Mouse (Mus musculus) hindbrain, embryonic 14.5 days (tissue): ENCODE data around the gene Vps26c. TPM values are rescaled to one million over a fixed set of nuclear protein-coding genes. Genes with fewer than 3 reads are reported as not detected.

Experiments
- ATAC-seq: fragments of 200-750 bp; cut with Nextera tagmentation; 2 replicates; pipeline ENCODE4 v1.8.0; 2017; ENCODE audit warnings: moderate number of reproducible peaks, mild to moderate bottlenecking, moderate TSS enrichment, moderate library complexity; ENCODE audit not compliant: low FRiP score
- DNase-seq: peaks from one replicate; pipeline ENCODE4 v3.0.0-alpha.2; 2015; ENCODE audit warnings: low spot score
- H3K27ac ChIP-seq: fragments of 300-500 bp; sonication (generic); 2 replicates; pipeline ENCODE4 v1.5.1; 2014; ENCODE audit warnings: mild to moderate bottlenecking, moderate library complexity
- H3K27me3 ChIP-seq: fragments of 300-500 bp; sonication (generic); 2 replicates; pipeline ENCODE4 v1.6.1; 2014; ENCODE audit warnings: mild to moderate bottlenecking, low read length, mixed read lengths; ENCODE audit not compliant: control insufficient read depth, insufficient read depth
- H3K36me3 ChIP-seq: fragments of 300-500 bp; sonication (generic); replicated peaks from 2 replicates; pipeline ENCODE4 v1.6.1; 2014; ENCODE audit not compliant: control insufficient read depth, insufficient read depth
- H3K4me1 ChIP-seq: fragments of 300-500 bp; sonication (generic); replicated peaks from 2 replicates; pipeline ENCODE4 v1.6.1; 2014; ENCODE audit warnings: antibody characterized with exemption, low read length, mixed read lengths; ENCODE audit not compliant: control insufficient read depth, insufficient read depth
- H3K4me2 ChIP-seq: fragments of 300-500 bp; sonication (generic); replicated peaks from 2 replicates; pipeline ENCODE4 v1.6.1; 2014; ENCODE audit warnings: mild to moderate bottlenecking, moderate library complexity
- H3K4me3 ChIP-seq: fragments of 300-500 bp; sonication (generic); replicated peaks from 2 replicates; pipeline ENCODE4 v1.5.1; 2014; ENCODE audit warnings: mild to moderate bottlenecking, low read length
- H3K9ac ChIP-seq: fragments of 300-500 bp; sonication (generic); 2 replicates; pipeline ENCODE4 v1.6.1; 2014
- H3K9me3 ChIP-seq: fragments of 300-500 bp; sonication (generic); 2 replicates; pipeline ENCODE4 v1.6.1; 2016; ENCODE audit warnings: low read length; ENCODE audit not compliant: control insufficient read depth
- WGBS: fragments of 180-500 bp; shearing (Covaris S2); extraction: QIAGEN DNeasy Blood & Tissue Kit; methylation state at CpG from one replicate; pipeline ENCODE4 v1.1.7; 2014; 5-methylcytosine and 5-hydroxymethylcytosine counted together
- polyA plus RNA-seq: library from polyadenylated mRNA; unstranded; fragments of >200 nt; fragmentation: Nextera tagmentation; extraction: Ambion mirVana; gene quantifications from 2 replicates; pipeline ENCODE4 v1.2.1, GENCODE M21; 2014

Gene Vps26c
- polyA plus RNA-seq, 1 experiment from 2014 or later = 85.4 TPM

DNA sequence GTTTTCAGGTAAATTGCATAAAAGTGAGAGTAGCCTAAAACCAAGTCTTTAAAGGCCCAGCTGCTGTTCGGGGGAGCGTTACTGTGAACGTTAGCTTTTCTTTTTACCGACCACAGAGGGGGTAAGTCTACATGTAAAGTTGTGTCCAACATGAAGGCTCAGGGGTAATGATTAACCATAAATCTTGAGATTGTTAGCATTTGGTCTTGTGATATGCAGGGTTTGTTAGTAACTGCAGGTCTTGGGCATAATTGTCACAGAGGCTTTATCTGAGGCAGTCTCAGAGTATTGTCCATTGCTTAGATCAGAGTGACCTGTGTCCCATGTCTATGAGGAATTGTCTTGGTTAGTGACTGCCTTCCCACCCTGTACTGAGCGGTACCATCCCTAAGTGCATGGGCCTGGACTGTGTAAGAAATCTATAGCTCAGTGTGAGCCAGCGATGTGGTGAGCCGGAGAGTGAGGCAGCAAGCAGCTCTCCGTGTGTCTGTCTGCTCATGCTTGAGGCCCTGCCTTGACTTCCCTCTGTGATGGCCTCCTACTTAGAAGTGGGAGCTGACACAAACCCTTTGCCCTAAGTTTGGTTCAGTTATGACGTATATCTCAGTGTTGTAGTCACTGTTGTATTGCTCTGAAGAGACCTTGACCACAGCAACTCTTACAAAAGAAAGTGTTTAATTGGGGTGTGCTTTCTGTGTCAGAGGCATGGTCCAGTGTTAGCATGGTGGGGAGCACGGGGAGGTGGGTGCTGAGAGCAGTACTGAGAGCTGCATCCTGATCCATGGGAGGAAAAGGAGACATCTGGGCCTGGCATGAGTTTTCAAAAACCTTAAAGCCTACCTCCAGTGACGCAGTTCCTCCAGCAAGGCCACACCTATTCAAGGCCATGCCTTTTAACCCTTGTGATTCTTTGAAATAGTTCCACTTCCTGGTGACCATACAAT, 74.8 kb downstream of the Vps26c start:
- Histone ChIP-seq H3K36me3 (peaks cover 98% of the 10 kb centered on the region), H3K9me3 (no peaks in the 10 kb centered on the region), H3K4me1 (no peaks in the 10 kb centered on the region), H3K27me3 (no peaks in the 10 kb centered on the region), H3K4me2 (no peak overlapping the region), H3K4me3 (no peak overlapping the region), H3K9ac (no peak overlapping the region), H3K27ac (no peak overlapping the region)
- no peak for ATAC-seq
- DNase-seq = no peak
- 92% methylated on average over 11 of the region's 11 CpGs for WGBS

DNA sequence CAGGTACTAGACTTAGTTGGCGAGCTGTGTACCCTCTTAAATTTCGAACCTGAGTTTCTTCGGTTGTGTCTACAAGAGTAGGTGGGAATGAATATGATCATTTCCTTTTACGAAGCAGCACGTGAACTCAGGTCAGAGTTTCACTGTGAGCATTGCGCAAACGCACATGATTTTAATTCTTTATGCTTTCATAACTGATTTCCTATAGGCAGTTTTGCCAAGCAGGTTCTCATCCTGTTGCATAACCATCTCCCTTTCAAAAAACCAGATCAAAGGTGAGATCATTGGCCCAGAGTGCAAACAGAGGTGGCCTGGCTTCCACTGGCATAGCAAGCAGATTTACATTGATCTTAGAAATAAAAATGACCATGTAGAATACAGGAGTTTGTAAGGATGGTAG, 77.0 kb downstream of the Vps26c start:
- Histone ChIP-seq H3K9ac (no peak overlapping the region), H3K27ac (no peak overlapping the region), H3K4me1 (no peaks in the 10 kb centered on the region), H3K4me3 (no peak overlapping the region), H3K4me2 (no peak overlapping the region), H3K27me3 (no peaks in the 10 kb centered on the region), H3K9me3 (no peaks in the 10 kb centered on the region), H3K36me3 (peaks cover 93% of the 10 kb centered on the region)
- DNase-seq (no peak), ATAC-seq (no peak)
- WGBS = 96% methylated on average over 7 of the region's 7 CpGs

DNA sequence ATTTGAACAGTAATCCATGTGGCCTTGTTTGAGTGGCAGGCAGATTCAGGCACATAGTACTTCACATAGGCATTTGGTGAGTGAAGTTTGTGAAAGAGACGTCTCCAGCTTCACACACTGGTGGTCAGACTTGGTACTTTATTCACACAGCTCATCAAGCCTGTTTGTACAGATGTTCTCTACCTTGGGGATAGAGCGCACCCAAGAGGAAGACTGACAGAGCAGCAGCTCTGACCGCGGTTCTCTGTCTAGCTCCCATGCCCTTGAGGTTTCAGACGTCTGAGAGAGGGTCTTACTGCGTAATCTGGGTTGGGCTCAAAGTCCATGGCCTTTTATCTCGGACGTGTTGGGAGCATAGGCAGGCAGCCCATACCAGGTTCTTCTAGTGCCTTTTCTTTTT, 77.5 kb downstream of the Vps26c start:
- H3K36me3 ChIP-seq = peaks cover 92% of the 10 kb centered on the region
- ATAC-seq = no peak
- WGBS = 87% methylated on average over 8 of the region's 8 CpGs

More for the DNA sequence above, 77.5 kb downstream of the Vps26c start:
- Histone ChIP-seq H3K4me3 (no peak overlapping the region), H3K4me1 (no peaks in the 10 kb centered on the region), H3K27me3 (no peaks in the 10 kb centered on the region), H3K4me2 (no peak overlapping the region), H3K27ac (no peak overlapping the region), H3K9ac (no peak overlapping the region), H3K9me3 (no peaks in the 10 kb centered on the region)
- no peak for DNase-seq

Other genes starting within 250 kb of the Vps26c start
- 6.7 and 7.7 TPM in 2 replicates for gene Hlcs, start 213.3 kb downstream of the Vps26c start, polyA plus RNA-seq
- 0.76 and 1.3 TPM in 2 replicates for gene Ripply3, start 198.4 kb downstream of the Vps26c start, polyA plus RNA-seq
- gene Ttc3, start 156.2 kb downstream of the Vps26c start, polyA plus RNA-seq = 1,054 and 1,085 TPM in 2 replicates
- gene Pigp, start 155.0 kb downstream of the Vps26c start, polyA plus RNA-seq = 88.4 and 103 TPM in 2 replicates
- gene Dyrk1a, start 43.2 kb upstream of the Vps26c start, polyA plus RNA-seq = 12.8 and 14.0 TPM in 2 replicates